ENCODE assay signal across 1 mouse cellular context in the genomic region with DNA sequence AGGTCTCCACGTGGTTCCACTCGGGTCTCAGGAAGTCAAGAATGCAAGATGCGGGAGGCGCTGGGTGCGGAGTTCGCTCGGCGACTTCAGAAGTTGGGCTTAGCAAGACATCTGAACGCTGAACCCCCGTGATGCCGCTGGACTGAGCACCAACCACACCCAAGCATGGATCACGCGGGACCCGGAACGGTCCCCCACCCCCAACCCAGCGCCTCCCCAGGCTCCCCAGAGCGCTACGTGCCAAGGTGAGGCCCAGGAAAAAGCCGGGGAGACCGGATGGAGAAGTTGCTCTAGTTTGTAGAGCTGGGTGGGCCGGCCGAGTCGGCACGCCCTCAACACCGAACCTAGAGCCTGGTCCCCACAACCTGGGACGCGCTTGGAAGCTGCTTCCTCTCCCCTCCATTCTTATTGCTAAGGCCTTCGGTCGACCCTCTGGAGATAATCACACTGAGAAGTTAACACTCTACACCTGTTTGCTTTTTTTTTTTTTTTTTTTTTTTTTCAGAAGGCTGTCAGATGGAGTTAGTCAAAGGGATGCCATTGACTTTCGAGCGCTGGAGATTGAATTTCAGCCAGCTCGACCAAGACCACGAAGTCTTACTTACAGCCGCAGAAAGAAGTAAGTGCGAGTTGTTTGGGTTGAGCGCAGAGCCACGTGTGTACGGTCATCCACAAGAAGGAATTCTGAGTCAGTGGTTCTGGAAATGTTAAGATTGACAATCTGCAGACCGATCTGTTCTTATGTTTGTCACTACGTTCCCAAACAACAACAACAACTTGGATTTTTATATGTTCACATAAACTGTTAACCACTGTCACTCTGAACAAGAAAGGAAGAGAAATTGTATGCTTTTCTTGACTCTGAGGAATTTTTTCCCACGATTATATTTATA.
TF ChIP-seq lines count a peak whose summit lies in the region.

A gene (minus strand): TSS at position 627 of the 893 bp plus-strand sequence.

TF ChIP-seq in MEL, 35 proteins besides CTCF, POLR2A, EP300 and RAD21 (continued from another document):
- TF ChIP-seq GATA1 (IDR thresholded peaks at IDR 0.05; ENCODE audit: low read depth, low read length): no peak
TF ChIP-seq in MEL: peak in this region for 10.
